ENCODE assay signal across 7 mouse cellular contexts in genomic region chr12:85485890-85486765, GRCm38 (mm10). TPM values are rescaled to one million over a fixed set of nuclear protein-coding genes. Genes with fewer than 3 reads are reported as not detected.
DNase-seq lines count a peak whose midpoint lies in the region; ATAC-seq lines count a peak whose summit lies in the region.

No protein-coding gene starts in this region.

- H3K27ac ChIP-seq in embryonic facial prominence, embryonic 10.5 days (replicated peaks) = peak overlapping the region; percentile 86
- H3K27ac ChIP-seq in limb, embryonic 10.5 days = peak overlapping the region; percentile 87
- peak overlapping the region; percentile 25; the same call in 1 of the 2 replicates for H3K27ac ChIP-seq in midbrain, embryonic 12.5 days (replicated peaks)

- H3K9ac ChIP-seq in midbrain, embryonic 12.5 days (replicated peaks) = peak overlapping the region; percentile 46

- peaks cover 35% of the 10 kb centered on the region for H3K27me3 ChIP-seq in embryonic facial prominence, embryonic 10.5 days (replicated peaks; ENCODE audit: low read depth, poor library complexity, severe bottlenecking)
- H3K27me3 ChIP-seq in limb, embryonic 10.5 days (ENCODE audit: low read depth, poor library complexity, severe bottlenecking) = peaks cover 10% of the 10 kb centered on the region; the same call in 1 of the 2 replicates
- H3K27me3 ChIP-seq in midbrain, embryonic 12.5 days = peaks cover 40% of the 10 kb centered on the region

- H3K9me3 ChIP-seq in embryonic facial prominence, embryonic 10.5 days = no peaks in the 10 kb centered on the region
- no peaks in the 10 kb centered on the region for H3K9me3 ChIP-seq in limb, embryonic 10.5 days (replicated peaks)
- H3K9me3 ChIP-seq in midbrain, embryonic 12.5 days = no peaks in the 10 kb centered on the region

- ATAC-seq in midbrain, embryonic 12.5 days (ENCODE audit: low FRiP score, low read depth) = peak; percentile 96

- peak; percentile 98 for DNase-seq in adrenal gland, postnatal 14 days
- DNase-seq in embryonic facial prominence, embryonic 10.5 days (ENCODE audit: low spot score) = peak; percentile 99
- DNase-seq in heart, adult 11 months = peak; percentile 100
- DNase-seq in kidney, adult 18-20 months = peak; percentile 97
- DNase-seq in limb, embryonic 10.5 days (ENCODE audit: low spot score) = peak; percentile 98
- DNase-seq in skeletal muscle tissue, adult 2 months (ENCODE audit: low read depth, low spot score) = peak; percentile 96

- WGBS in embryonic facial prominence, embryonic 10.5 days = under 1% methylated on average over 52 of the region's 52 CpGs
- WGBS in limb, embryonic 10.5 days = under 1% methylated on average over 52 of the region's 52 CpGs
- WGBS in midbrain, embryonic 12.5 days = under 1% methylated on average over 52 of the region's 52 CpGs

- H3K36me3 ChIP-seq in embryonic facial prominence, embryonic 10.5 days (replicated peaks) = no peaks in the 10 kb centered on the region
- no peaks in the 10 kb centered on the region for H3K36me3 ChIP-seq in limb, embryonic 10.5 days
- H3K36me3 ChIP-seq in midbrain, embryonic 12.5 days = no peaks in the 10 kb centered on the region

- peak overlapping the region; percentile 65 for H3K4me2 ChIP-seq in midbrain, embryonic 12.5 days (replicated peaks)

- peak overlapping the region; percentile 69 for H3K4me3 ChIP-seq in embryonic facial prominence, embryonic 10.5 days
- H3K4me3 ChIP-seq in limb, embryonic 10.5 days = peak overlapping the region; percentile 58
- peak overlapping the region; percentile 46 for H3K4me3 ChIP-seq in midbrain, embryonic 12.5 days

- peaks cover 26% of the 10 kb centered on the region for H3K4me1 ChIP-seq in embryonic facial prominence, embryonic 10.5 days
- peaks cover 22% of the 10 kb centered on the region for H3K4me1 ChIP-seq in limb, embryonic 10.5 days
- H3K4me1 ChIP-seq in midbrain, embryonic 12.5 days = peaks cover 19% of the 10 kb centered on the region

RNA-seq across cellular contexts. Expression of gene Fos, which starts 12.4 kb away (rescaled TPM):
- total RNA-seq in adrenal gland, postnatal 14 days (2021) = 11.8 and 39.6 TPM in 2 replicates
- 1.4 and 1.8 TPM in 2 replicates for polyA plus RNA-seq in embryonic facial prominence, embryonic 10.5 days (2016; fragmentation: Nextera tagmentation; extraction: Ambion mirVana)
- 0.76 and 0.80 TPM in 2 replicates for polyA plus RNA-seq in limb, embryonic 10.5 days (2016; fragmentation: Nextera tagmentation; extraction: Ambion mirVana)
- polyA plus RNA-seq in midbrain, embryonic 12.5 days (2016; fragmentation: Nextera tagmentation; extraction: Ambion mirVana) = 1.1 and 1.7 TPM in 2 replicates

Comparison
In these comparisons a context has a peak if more than half of its experiments do, and no peak if none do; other contexts are left out.
1. Peak in every context shown above with its lines: DNase-seq, ATAC-seq, H3K4me3 ChIP-seq and H3K27ac ChIP-seq.
2. H3K27ac ChIP-seq: peak in every context shown above with its lines; median percentile 87 in limb, embryonic 10.5 days; 86 in embryonic facial prominence, embryonic 10.5 days; 25 in midbrain, embryonic 12.5 days.